In genomic region chrX:48094658-48095057, GRCm38 (mm10) we compare ENCODE assay signal across 9 mouse cellular contexts. TPM values are rescaled to one million over a fixed set of nuclear protein-coding genes. Genes with fewer than 3 reads are reported as not detected.
DNase-seq lines count a peak whose midpoint lies in the region; ATAC-seq lines count a peak whose summit lies in the region.
"Had no signal": no experiment of that assay in that cellular context is flagged by ENCODE, and none has a peak within 500 bp of the region (broad histone marks: within the 10 kb centered on the region; RNA-seq: fewer than 3 reads in every experiment).

No protein-coding gene starts in this region.

- H3K36me3 ChIP-seq in embryonic facial prominence, embryonic 10.5 days (replicated peaks) = no peaks in the 10 kb centered on the region
- no peaks in the 10 kb centered on the region for H3K36me3 ChIP-seq in midbrain, embryonic 10.5 days

- no peak for ATAC-seq in frontal cortex, adult (ENCODE audit: low TSS enrichment)

- 0 out of 2 replicates have a peak, but pooled peaks cover 5% of the 10 kb centered on the region for H3K27me3 ChIP-seq in embryonic facial prominence, embryonic 10.5 days (replicated peaks; ENCODE audit: low read depth, poor library complexity, severe bottlenecking)
- H3K27me3 ChIP-seq in midbrain, embryonic 10.5 days (ENCODE audit: low read depth, poor library complexity, severe bottlenecking) = 0 out of 2 replicates have a peak, but pooled peaks cover 5% of the 10 kb centered on the region

- no peak overlapping the region for H3K4me3 ChIP-seq in embryonic facial prominence, embryonic 10.5 days
- H3K4me3 ChIP-seq in midbrain, embryonic 10.5 days = no peak overlapping the region
- H3K4me3 ChIP-seq: erythroblast, embryonic 14.5 days had no signal

- DNase-seq in kidney, adult 9 months = peak; percentile 43
- DNase-seq in kidney, adult 11 months = no peak
- DNase-seq in MEL-GATA-1-ER (ENCODE audit: extremely low read depth, low read depth) = peak; percentile 8
- peak; percentile 45 for DNase-seq in embryonic facial prominence, embryonic 10.5 days (ENCODE audit: low spot score)
- peak; percentile 13 to 16 for DNase-seq in spleen, postnatal 36 days (ENCODE audit: low spot score in 2 of 2)
- no peak for DNase-seq in midbrain, embryonic 10.5 days (ENCODE audit: low spot score)

- H3K4me1 ChIP-seq in embryonic facial prominence, embryonic 10.5 days = no peaks in the 10 kb centered on the region
- H3K4me1 ChIP-seq in midbrain, embryonic 10.5 days = no peaks in the 10 kb centered on the region

- no peak overlapping the region for H3K27ac ChIP-seq in embryonic facial prominence, embryonic 10.5 days (replicated peaks)
- no peak overlapping the region for H3K27ac ChIP-seq in midbrain, embryonic 10.5 days (replicated peaks)
- H3K27ac ChIP-seq: macrophage had no signal

- 76% methylated on average over 4 of the region's 4 CpGs for WGBS in embryonic facial prominence, embryonic 10.5 days
- WGBS in midbrain, embryonic 10.5 days = 76% methylated on average over 4 of the region's 4 CpGs

- no peaks in the 10 kb centered on the region for H3K9me3 ChIP-seq in embryonic facial prominence, embryonic 10.5 days
- H3K9me3 ChIP-seq in midbrain, embryonic 10.5 days (replicated peaks) = no peaks in the 10 kb centered on the region

RNA-seq across cellular contexts. Expression of gene Xpnpep2, which starts 13.9 kb away (rescaled TPM):
- 1.2 and 1.3 TPM in 2 replicates for polyA plus RNA-seq in embryonic facial prominence, embryonic 10.5 days (2016; fragmentation: Nextera tagmentation; extraction: Ambion mirVana)
- polyA plus RNA-seq in midbrain, embryonic 10.5 days (2016; fragmentation: Nextera tagmentation; extraction: Ambion mirVana) = 1.9 and 2.2 TPM in 2 replicates
- polyA plus RNA-seq: erythroblast, embryonic 14.5 days; macrophage had no signal

RNA-seq across cellular contexts. Expression of gene Sash3, which starts 51.6 kb away (rescaled TPM):
- 1.2 TPM in 2 replicates for polyA plus RNA-seq in embryonic facial prominence, embryonic 10.5 days (2016; fragmentation: Nextera tagmentation; extraction: Ambion mirVana)
- 1.3 and 1.5 TPM in 2 replicates for polyA plus RNA-seq in midbrain, embryonic 10.5 days (2016; fragmentation: Nextera tagmentation; extraction: Ambion mirVana)

Comparison
In these comparisons a context has a peak if more than half of its experiments do, and no peak if none do; other contexts are left out.
1. DNase-seq: peak in kidney, adult 9 months (single experiment), MEL-GATA-1-ER (single experiment), embryonic facial prominence, embryonic 10.5 days (single experiment) and spleen, postnatal 36 days (2 of 2); none in kidney, adult 11 months (single experiment) and midbrain, embryonic 10.5 days (single experiment).